Comparison of ENCODE assay signal across 10 mouse cellular contexts in the genomic region with DNA sequence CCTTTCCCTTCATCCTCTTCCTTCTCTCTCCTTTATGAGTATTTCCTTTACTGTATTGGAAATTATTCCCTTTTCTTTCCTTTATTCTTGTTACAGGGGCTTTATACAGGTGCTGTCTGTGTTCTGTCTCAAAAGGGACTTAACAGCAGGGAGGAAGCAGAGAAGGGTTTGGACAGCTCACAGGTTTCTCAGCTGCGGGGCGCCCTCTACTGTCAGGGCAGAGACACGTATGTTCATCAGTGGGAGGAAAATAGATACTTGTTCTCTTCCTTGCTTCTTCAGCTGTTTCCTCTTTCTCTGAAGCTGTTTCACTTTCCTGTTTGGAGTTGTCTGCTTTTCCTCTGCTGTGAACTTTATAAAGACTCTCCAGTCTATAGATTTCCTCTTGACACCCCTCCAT. TPM values are rescaled to one million over a fixed set of nuclear protein-coding genes. Genes with fewer than 3 reads are reported as not detected.
DNase-seq lines count a peak whose midpoint lies in the region; ATAC-seq and TF ChIP-seq lines count a peak whose summit lies in the region.
"Had no signal": no experiment of that assay in that cellular context is flagged by ENCODE, and none has a peak within 500 bp of the region (broad histone marks: within the 10 kb centered on the region; RNA-seq: fewer than 3 reads in every experiment).

No protein-coding gene starts in this region.

- 0 out of 2 replicates have a peak, but pooled peaks cover 5% of the 10 kb centered on the region for H3K4me1 ChIP-seq in kidney, embryonic 15.5 days
- no peaks in the 10 kb centered on the region for H3K4me1 ChIP-seq in ES-Bruce4 (ENCODE audit: control insufficient read depth, insufficient read depth, low read length)
- H3K4me1 ChIP-seq in hindbrain, embryonic 11.5 days (replicated peaks; ENCODE audit: control insufficient read depth, insufficient read depth, low read length), result no peaks in the 10 kb centered on the region
- H3K4me1 ChIP-seq: lung, embryonic 15.5 days had no signal

- no peak overlapping the region for H3K9ac ChIP-seq in kidney, embryonic 15.5 days
- no peak overlapping the region for H3K9ac ChIP-seq in ES-Bruce4 (ENCODE audit: low read depth, poor library complexity, severe bottlenecking)
- H3K9ac ChIP-seq in hindbrain, embryonic 11.5 days (ENCODE audit: low read depth, low read length), result no peak overlapping the region
- H3K9ac ChIP-seq: lung, embryonic 15.5 days had no signal

- no peaks in the 10 kb centered on the region for H3K9me3 ChIP-seq in kidney, embryonic 15.5 days (replicated peaks)
- H3K9me3 ChIP-seq in ES-Bruce4 (replicated peaks; ENCODE audit: control insufficient read depth, insufficient read depth, low read length, poor library complexity, severe bottlenecking), result no peaks in the 10 kb centered on the region
- H3K9me3 ChIP-seq in hindbrain, embryonic 11.5 days (ENCODE audit: control insufficient read depth, low read length), result no peaks in the 10 kb centered on the region
- H3K9me3 ChIP-seq: lung, embryonic 15.5 days had no signal

- peak; percentile 7 to 76 for DNase-seq in kidney, postnatal 36 days
- peak; percentile 59 for DNase-seq in adrenal gland, postnatal 14 days
- peak; percentile 47 for DNase-seq in lung, postnatal 36 days
- no peak for DNase-seq in left cerebral cortex, postnatal 4 days
- no peak for DNase-seq in hindbrain, embryonic 11.5 days (ENCODE audit: low spot score)
- DNase-seq: cerebellum, adult 8-10 months had no signal

- no peak overlapping the region for H3K4me3 ChIP-seq in kidney, embryonic 15.5 days (replicated peaks)
- no peak overlapping the region for H3K4me3 ChIP-seq in ES-Bruce4 (ENCODE audit: low read depth, low read length)
- no peak overlapping the region for H3K4me3 ChIP-seq in hindbrain, embryonic 11.5 days (ENCODE audit: low read depth, low read length)
- H3K4me3 ChIP-seq: lung, embryonic 15.5 days had no signal

- H3K4me2 ChIP-seq in kidney, embryonic 15.5 days, result no peak overlapping the region
- H3K4me2 ChIP-seq in hindbrain, embryonic 11.5 days (replicated peaks; ENCODE audit: low read depth, low read length), result no peak overlapping the region
- H3K4me2 ChIP-seq: lung, embryonic 15.5 days had no signal

- no peak for TF ChIP-seq POLR2A in ES-Bruce4 (IDR thresholded peaks at IDR 0.05; ENCODE audit: insufficient read depth, low read length)

- H3K27me3 ChIP-seq in kidney, embryonic 15.5 days, result no peaks in the 10 kb centered on the region
- H3K27me3 ChIP-seq in ES-Bruce4 (ENCODE audit: control insufficient read depth, insufficient read depth, low read length, poor library complexity, severe bottlenecking), result no peaks in the 10 kb centered on the region
- H3K27me3 ChIP-seq in hindbrain, embryonic 11.5 days (ENCODE audit: control insufficient read depth, insufficient read depth, low read length), result no peaks in the 10 kb centered on the region
- H3K27me3 ChIP-seq: lung, embryonic 15.5 days had no signal

- intact Hi-C loops in left cerebral cortex, postnatal 4 days (cut with DNase I), result no loop called here

- no peak for TF ChIP-seq EP300 in ES-Bruce4 (IDR thresholded peaks at IDR 0.05; ENCODE audit: insufficient read depth, low read depth, low read length)

- H3K27ac ChIP-seq in kidney, embryonic 15.5 days, result no peak overlapping the region
- H3K27ac ChIP-seq in ES-Bruce4 (ENCODE audit: insufficient read depth, low read length), result no peak overlapping the region
- no peak overlapping the region for H3K27ac ChIP-seq in hindbrain, embryonic 11.5 days (ENCODE audit: low read depth, low read length)
- H3K27ac ChIP-seq: lung, embryonic 15.5 days had no signal

- whole genome bisulfite sequencing in kidney, embryonic 15.5 days, result 80% methylated on average over 3 of the region's 3 CpGs
- 86% methylated on average over 3 of the region's 3 CpGs for WGBS in hindbrain, embryonic 11.5 days

- no peak for ATAC-seq in kidney, embryonic 15.5 days (replicated peaks; ENCODE audit: low FRiP score)
- no peak for ATAC-seq in hindbrain, embryonic 11.5 days (ENCODE audit: low FRiP score)
- no peak for ATAC-seq in inflammation-experienced regulatory T-cells, adult 6 months

- TF ChIP-seq CTCF in ES-Bruce4 (IDR thresholded peaks at IDR 0.05; ENCODE audit: low read depth, low read length), result peak; percentile 42

- no peaks in the 10 kb centered on the region for H3K36me3 ChIP-seq in kidney, embryonic 15.5 days
- H3K36me3 ChIP-seq in ES-Bruce4 (ENCODE audit: control insufficient read depth, insufficient read depth, low read length, poor library complexity, severe bottlenecking), result no peaks in the 10 kb centered on the region
- H3K36me3 ChIP-seq in hindbrain, embryonic 11.5 days (ENCODE audit: control insufficient read depth, insufficient read depth, low read length), result no peaks in the 10 kb centered on the region
- H3K36me3 ChIP-seq: lung, embryonic 15.5 days had no signal

RNA-seq across cellular contexts. Expression of a gene that starts 28.1 kb away (rescaled TPM):
- 0.30 and 0.51 TPM in 2 replicates for polyA plus RNA-seq in kidney, embryonic 15.5 days (2015; fragmentation: Nextera tagmentation; extraction: Ambion mirVana)
- polyA plus RNA-seq in ES-Bruce4 (2011; ENCODE audit: insufficient read depth, insufficient read length, low read depth, missing spikeins), result not detected in 2 replicates
- 0.11 TPM in 1 of 2 replicates, not detected in the other for total RNA-seq in adrenal gland, postnatal 14 days (2021)
- total RNA-seq in left cerebral cortex, postnatal 4 days (2021), result under 1 TPM in 1 of 2 experiments, not detected in 1; 0.10 TPM
- polyA plus RNA-seq in hindbrain, embryonic 11.5 days (2014; fragmentation: Nextera tagmentation; extraction: Ambion mirVana), result 0.31 and 0.50 TPM in 2 replicates
- not detected for polyA plus RNA-seq in inflammation-experienced regulatory T-cells, adult 6 months (2017; shearing (Covaris generic))

Comparison
In these comparisons a context has a peak if more than half of its experiments do, and no peak if none do; other contexts are left out.
1. DNase-seq: peak in kidney, postnatal 36 days (2 of 2), adrenal gland, postnatal 14 days (single experiment) and lung, postnatal 36 days (single experiment); none in left cerebral cortex, postnatal 4 days (single experiment) and hindbrain, embryonic 11.5 days (single experiment).